Mouse (Mus musculus) Patski (cell line): Measurements from ENCODE around the gene Alkbh3. TPM values are rescaled to one million over a fixed set of nuclear protein-coding genes. Genes with fewer than 3 reads are reported as not detected.

Experiments
- ATAC-seq: fragments of 100-300 bp; one replicate; pipeline ENCODE4 v1.8.0; 2021
- CTCF ChIA-PET: fragments of 350-600 bp; sonication (Branson Sonifier 250); formaldehyde crosslinking; loops from one replicate; lab custom pipeline; 2022; ENCODE audit warnings: inconsistent platforms; lab: Charles Lee
- POLR2A ChIA-PET: fragments of 350-600 bp; sonication (Branson Sonifier 250); formaldehyde crosslinking; loops from one replicate; lab custom pipeline; 2022; ENCODE audit warnings: antibody characterized with exemption, inconsistent platforms; lab: Charles Lee
- DNase-seq: peaks from one replicate; pipeline ENCODE4 v3.0.0-alpha.2; 2011; ENCODE audit warnings: low read depth, low spot score
- H3K27me3 ChIP-seq: fragments of 371-371 bp; one replicate; pipeline ENCODE4 v1.5.1; 2021
- CTCF ChIP-seq: fragments of 100-300 bp; IDR thresholded peaks from one replicate; pipeline ENCODE4 v1.5.1; 2021
- in situ Hi-C: fragments of 300-500 bp; cut with MboI; formaldehyde crosslinking; loops from 3 replicates; pipeline ENCODE4 v1.11.1; 2018; ENCODE audit warnings: low pct_unique_long_range_greater_than_20kb, mixed read lengths
- polyA plus RNA-seq: library from polyadenylated mRNA; unstranded; gene quantifications from one replicate; pipeline ENCODE4 v1.2.3, GENCODE M21; 2021

Alkbh3 gene
- polyA plus RNA-seq: 35.1 TPM

GRCm38 (mm10) chr2:94010335-94011291, at the start of gene Alkbh3:
Gene Alkbh3 (minus strand): TSS chr2:94010807.
- no peak for TF ChIP-seq CTCF
- peak; percentile 46 for DNase-seq
- peak; percentile 90 for ATAC-seq
- ChIA-PET POLR2A (no interaction called here), CTCF (interaction anchor here (1.1 kb wide), 1 partner anchor 13 kb away, joined by 4 read pairs; no protein-coding TSS in a partner anchor)
- in situ Hi-C loops: no loop called here
- H3K27me3 ChIP-seq: no peaks in the 10 kb centered on the region

- TF ChIP-seq CTCF: peak; percentile 72
- in situ Hi-C loops: no loop called here
- no peak for ATAC-seq
- ChIA-PET POLR2A (no interaction called here), CTCF (interaction anchor here (1.1 to 2.2 kb wide), 3 partner anchors 23 to 231 kb away, joined by 4 to 7 read pairs (median 7); no protein-coding TSS in a partner anchor)
- H3K27me3 ChIP-seq: no peaks in the 10 kb centered on the region
- DNase-seq: no peak
These were observed 48.9 kb upstream of the Alkbh3 start for GRCm38 (mm10) chr2:94059459-94059858.

GRCm38 (mm10) chr2:94054813-94055212, 44.2 kb upstream of the Alkbh3 start:
- no peaks in the 10 kb centered on the region for H3K27me3 ChIP-seq
- ChIA-PET CTCF (interaction anchor here (0.6 to 3.7 kb wide), 16 partner anchors 9 to 236 kb away, joined by 3 to 23 read pairs (median 6); no protein-coding TSS in a partner anchor), POLR2A (no interaction called here)
- DNase-seq (no peak), ATAC-seq (peak; percentile 37)
- peak; percentile 79 for TF ChIP-seq CTCF
- in situ Hi-C loops: no loop called here

- H3K27me3 ChIP-seq: no peaks in the 10 kb centered on the region
- in situ Hi-C loops: no loop called here
- peak; percentile 92 for DNase-seq
- CTCF ChIA-PET: interaction anchor here (0.6 to 1.3 kb wide), 2 partner anchors 37 to 193 kb away, joined by 4 to 6 read pairs; no protein-coding TSS in a partner anchor
- POLR2A ChIA-PET: no interaction called here
- no peak for TF ChIP-seq CTCF
- peak; percentile 96 for ATAC-seq
These were observed 41.3 kb upstream of the Alkbh3 start for GRCm38 (mm10) chr2:94051952-94052351.

GRCm38 (mm10) chr2:94050901-94051300, 40.3 kb upstream of the Alkbh3 start:
- POLR2A ChIA-PET: no interaction called here
- CTCF ChIA-PET: no interaction called here
- H3K27me3 ChIP-seq: no peaks in the 10 kb centered on the region
- no peak for DNase-seq
- TF ChIP-seq CTCF: no peak
- in situ Hi-C loops: no loop called here
- ATAC-seq: no peak

- DNase-seq (no peak), ATAC-seq (no peak)
- ChIA-PET POLR2A (no interaction called here), CTCF (interaction anchor here (1.7 kb wide), 1 partner anchor 14 kb away, joined by 4 read pairs; no protein-coding TSS in a partner anchor)
- no peaks in the 10 kb centered on the region for H3K27me3 ChIP-seq
- TF ChIP-seq CTCF: no peak
- in situ Hi-C loops: no loop called here
These were observed 39.0 kb upstream of the Alkbh3 start for GRCm38 (mm10) chr2:94049471-94050176.

GRCm38 (mm10) chr2:94048733-94049470, 38.3 kb upstream of the Alkbh3 start:
- CTCF ChIA-PET: interaction anchor here (1.7 to 1.8 kb wide), 2 partner anchors 12 to 13 kb away, joined by 4 read pairs; no protein-coding TSS in a partner anchor
- H3K27me3 ChIP-seq: no peaks in the 10 kb centered on the region
- DNase-seq (no peak), ATAC-seq (no peak)
- in situ Hi-C loops: no loop called here
- no peak for TF ChIP-seq CTCF
- POLR2A ChIA-PET: no interaction called here

- no peaks in the 10 kb centered on the region for H3K27me3 ChIP-seq
- in situ Hi-C loops: no loop called here
- ChIA-PET CTCF (interaction anchor here (1.2 to 1.8 kb wide), 2 partner anchors 12 kb away, joined by 4 read pairs; no protein-coding TSS in a partner anchor), POLR2A (no interaction called here)
- DNase-seq: no peak
- TF ChIP-seq CTCF: no peak
- ATAC-seq: no peak
These were observed 37.7 kb upstream of the Alkbh3 start for GRCm38 (mm10) chr2:94048271-94048670.

GRCm38 (mm10) chr2:94045411-94046090, 34.9 kb upstream of the Alkbh3 start:
- peak; percentile 94 for ATAC-seq
- in situ Hi-C loops: no loop called here
- H3K27me3 ChIP-seq: no peaks in the 10 kb centered on the region
- TF ChIP-seq CTCF: no peak
- ChIA-PET POLR2A (interaction anchor here (0.6 kb wide), 1 partner anchor 261 kb away, joined by 3 read pairs; no protein-coding TSS in a partner anchor), CTCF (interaction anchor here (1.5 kb wide), 2 partner anchors 9 to 10 kb away, joined by 4 to 6 read pairs; no protein-coding TSS in a partner anchor)
- peak; percentile 82 for DNase-seq
